Mouse (Mus musculus): ENCODE measurements at regions not wholly inside any gene's neighbourhood (a gene's known extent, or its start where the extent isn't known, plus 50 kb on each side); places are given as distances from the start of the nearest gene placed in this dataset.
A peak's percentile ranks its signal among the peaks of the same experiment; 100 is the strongest.
"Not testable (repeated sequence)": the region's sequence is repeated elsewhere in the genome, so short reads cannot be mapped to it uniquely, and the experiment has no call there.

DNA sequence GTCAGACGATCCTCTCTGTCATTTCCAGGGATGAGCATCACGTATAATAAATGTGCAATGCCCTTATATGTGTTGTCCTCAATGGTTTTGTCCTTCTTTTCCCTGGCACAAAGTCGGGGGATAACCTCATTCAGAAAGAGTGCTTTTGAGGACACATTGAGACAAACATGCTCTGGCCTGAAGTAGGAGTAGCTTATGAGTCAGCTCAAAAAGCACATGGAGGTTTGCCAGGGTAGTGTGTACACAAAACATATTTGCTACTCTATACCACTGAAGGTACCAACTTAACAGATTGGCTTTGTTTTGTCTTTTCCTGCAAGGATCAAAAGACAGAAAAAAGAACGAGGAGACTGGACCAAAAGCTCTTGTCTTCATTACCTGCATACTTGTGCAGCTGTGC is 682.1 kb upstream of the Grid2 start:
- peak; percentile 19 to 20 for DNase-seq (ENCODE audit: low spot score in 2 of 2)

DNA sequence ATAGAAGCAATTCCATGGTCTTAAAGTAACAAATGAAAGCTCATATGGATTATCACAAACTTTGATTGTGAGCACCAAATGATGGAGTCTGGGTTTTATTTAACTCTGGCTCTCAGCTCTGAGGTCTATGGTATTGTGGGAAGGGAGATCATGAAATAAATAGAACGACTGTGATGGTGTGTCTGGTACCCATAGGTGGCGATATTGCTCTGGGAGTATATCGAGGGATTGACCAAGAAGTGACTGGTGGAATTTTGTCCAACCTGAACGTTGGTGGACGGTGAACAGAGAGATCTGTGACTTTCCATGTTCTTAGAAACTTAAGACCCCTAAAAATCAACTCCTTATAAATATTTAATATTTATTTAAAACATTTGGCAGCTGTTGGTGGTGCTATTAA is 679.5 kb upstream of the Grid2 start:
- peak; percentile 2 to 5 for DNase-seq (ENCODE audit: low spot score in 2 of 2)

DNA sequence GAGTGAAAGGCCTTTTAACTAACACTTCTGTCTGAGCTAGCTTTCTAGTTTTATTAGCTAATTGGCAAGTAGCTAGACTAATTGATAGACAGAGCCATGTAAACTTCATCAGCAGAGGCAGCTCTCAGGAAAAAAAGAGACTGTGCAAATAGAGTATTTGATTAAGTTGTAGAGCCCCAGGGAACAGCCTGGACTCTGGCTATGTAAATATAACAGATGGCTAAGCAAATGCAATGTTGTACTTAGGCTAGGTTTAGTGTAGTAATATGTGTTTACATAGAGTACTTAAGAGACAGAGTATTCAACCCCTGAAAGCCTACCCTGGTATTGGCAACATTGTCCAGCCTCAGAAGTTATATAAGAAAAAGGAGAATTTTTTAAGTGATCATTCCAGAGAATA is 635.1 kb upstream of the Grid2 start:
- DNase-seq (ENCODE audit: low spot score in 2 of 2), result no peak

DNA sequence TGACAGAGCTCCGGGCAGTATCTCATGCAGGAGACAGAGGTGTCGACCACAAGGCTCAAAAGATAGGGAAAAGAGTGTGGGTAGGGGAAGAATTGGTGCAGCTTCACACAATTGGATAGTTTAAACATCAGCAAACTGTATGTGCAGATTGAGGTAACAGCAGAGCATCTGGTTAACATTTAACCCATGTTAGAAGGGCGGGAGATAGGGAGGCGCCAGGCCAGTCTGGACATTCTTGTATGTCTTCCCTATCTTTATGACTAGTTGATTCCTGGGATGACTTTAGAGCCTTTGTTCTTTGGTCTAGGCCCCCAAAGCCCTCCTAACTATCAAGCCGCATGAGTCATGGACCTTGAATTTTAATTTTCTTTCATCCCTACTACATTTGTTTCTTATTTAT is 587.6 kb upstream of the Grid2 start:
- DNase-seq (ENCODE audit: low spot score in 2 of 2), result not testable (repeated sequence)

DNA sequence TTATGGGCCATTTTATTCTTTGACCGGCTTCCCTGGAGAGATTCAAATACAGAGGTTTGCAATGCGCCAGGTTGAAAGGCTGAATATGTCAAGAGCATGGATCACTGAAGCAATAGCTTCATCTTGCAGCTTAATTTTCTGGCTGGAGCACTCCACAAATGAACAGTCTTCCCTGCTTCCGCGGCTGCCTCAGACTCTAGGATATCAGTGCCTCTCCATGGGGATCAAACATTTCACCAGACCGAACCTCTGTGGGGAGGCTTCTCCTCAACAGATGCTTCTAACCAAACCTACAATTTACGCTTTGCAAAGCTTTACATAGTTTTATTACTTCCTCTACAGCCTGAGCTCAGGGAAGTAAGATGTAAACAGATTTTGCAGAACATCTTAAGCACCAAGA is 537.3 kb upstream of the Grid2 start:
- no peak for DNase-seq (ENCODE audit: low spot score in 2 of 2)

DNA sequence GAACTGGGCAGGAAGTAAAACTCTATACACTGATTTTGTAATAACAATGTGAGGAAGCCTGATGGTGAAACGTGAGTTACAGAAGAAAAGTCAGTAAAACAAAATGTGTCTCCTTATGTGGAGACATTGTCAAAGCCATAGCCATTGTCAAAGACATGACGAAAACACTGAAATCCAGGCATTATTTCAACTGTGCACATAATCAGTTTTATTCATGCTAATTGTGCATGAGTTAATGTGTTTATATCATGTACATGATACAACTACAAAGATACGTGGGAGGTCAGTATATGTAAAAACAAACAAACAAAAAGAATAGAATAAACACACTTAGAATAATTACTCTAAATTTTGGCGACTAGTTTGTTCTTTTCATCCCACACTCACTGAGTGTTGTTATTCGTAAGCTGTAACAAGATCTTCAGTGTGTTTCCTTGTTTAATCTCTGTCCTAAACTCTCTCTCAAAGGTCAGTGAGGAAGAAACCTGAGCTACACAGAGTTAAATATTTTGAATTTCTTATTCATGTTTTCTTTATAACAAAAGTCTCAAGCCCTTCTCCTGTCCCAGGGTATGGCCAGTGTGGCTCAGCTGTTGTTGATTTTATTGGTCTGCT is 536.0 kb upstream of the Grid2 start:
- DNase-seq (ENCODE audit: low spot score in 2 of 2), result no peak

Measured in right cerebral cortex, adult 2 months (tissue).